Mouse (Mus musculus) stomach, postnatal 0 days (tissue): ENCODE data around the gene Krt87.

Source experiments
- CTCF ChIP-seq: IDR thresholded peaks from 2 replicates; pipeline ENCODE4 v1.5.1; 2016; ENCODE audit warnings: antibody characterized with exemption, low read depth, mild to moderate bottlenecking, moderate library complexity
- EP300 ChIP-seq: optimal IDR thresholded peaks from 2 replicates; pipeline ENCODE3; 2016; ENCODE audit warnings: antibody characterized with exemption

- no peak for TF ChIP-seq CTCF
- no peak for TF ChIP-seq EP300
These were observed 16.7 kb upstream of the Krt87 start for GRCm38 (mm10) chr15:101455292-101455691.
